Mouse (Mus musculus) testis, adult 2 months (tissue): ENCODE data around the gene Hdac6.

Experiments
- CTCF ChIP-seq: fragments of 200-500 bp; IDR thresholded peaks from 2 replicates; pipeline ENCODE4 v1.5.1; 2012; ENCODE audit warnings: low read depth, mild to moderate bottlenecking, inconsistent platforms, low read length, moderate library complexity; ENCODE audit not compliant: control insufficient read depth, insufficient read depth, insufficient replicate concordance
- POLR2A ChIP-seq: fragments of 200-500 bp; IDR thresholded peaks from 2 replicates; pipeline ENCODE4 v1.6.1; 2012; ENCODE audit warnings: low read depth, mild to moderate bottlenecking, inconsistent platforms, low read length, moderate library complexity; ENCODE audit not compliant: control insufficient read depth

- TF ChIP-seq CTCF, result no peak
- TF ChIP-seq POLR2A, result no peak
These were observed 49.5 kb downstream of the Hdac6 start for GRCm38 (mm10) chrX:7898211-7898610.
